Mouse (Mus musculus) hindbrain, embryonic 16.5 days (tissue): ENCODE data around the gene Gm28729. TPM values are rescaled to one million over a fixed set of nuclear protein-coding genes. Genes with fewer than 3 reads are reported as not detected.
"Not testable (repeated sequence)": the region's sequence is repeated elsewhere in the genome, so short reads cannot be mapped to it uniquely, and the experiment has no call there.

Experiments
- ATAC-seq: fragments of 200-750 bp; cut with Nextera tagmentation; 2 replicates; pipeline ENCODE4 v1.8.0; 2017; ENCODE audit warnings: moderate TSS enrichment, moderate library complexity
- H3K27ac ChIP-seq: fragments of 300-500 bp; sonication (generic); 2 replicates; pipeline ENCODE4 v1.5.1; 2014; ENCODE audit warnings: low read depth, mild to moderate bottlenecking, control low read depth, low read length, moderate library complexity
- H3K27me3 ChIP-seq: fragments of 300-500 bp; sonication (generic); replicated peaks from 2 replicates; pipeline ENCODE4 v1.6.1; 2014; ENCODE audit warnings: low read length; ENCODE audit not compliant: control insufficient read depth, insufficient read depth
- H3K36me3 ChIP-seq: fragments of 300-500 bp; sonication (generic); 2 replicates; pipeline ENCODE4 v1.6.1; 2014; ENCODE audit warnings: mild to moderate bottlenecking, low read length, moderate library complexity, mixed read lengths; ENCODE audit not compliant: control insufficient read depth, insufficient read depth
- H3K4me1 ChIP-seq: fragments of 300-500 bp; sonication (generic); 2 replicates; pipeline ENCODE4 v1.6.1; 2014; ENCODE audit warnings: low read depth, low read length; ENCODE audit not compliant: control insufficient read depth, insufficient read depth
- H3K4me2 ChIP-seq: fragments of 300-500 bp; sonication (generic); 2 replicates; pipeline ENCODE4 v1.6.1; 2014; ENCODE audit warnings: mild to moderate bottlenecking, low read length, control low read depth, moderate library complexity
- H3K4me3 ChIP-seq: fragments of 300-500 bp; sonication (generic); 2 replicates; pipeline ENCODE4 v1.5.1; 2014; ENCODE audit warnings: mild to moderate bottlenecking, low read length, control low read depth, moderate library complexity
- H3K9ac ChIP-seq: fragments of 300-500 bp; sonication (generic); 2 replicates; pipeline ENCODE4 v1.6.1; 2014; ENCODE audit warnings: low read depth, mild to moderate bottlenecking, control low read depth, low read length, moderate library complexity
- H3K9me3 ChIP-seq: fragments of 300-500 bp; sonication (generic); 2 replicates; pipeline ENCODE4 v1.6.1; 2014; ENCODE audit warnings: mild to moderate bottlenecking, low read length, moderate library complexity; ENCODE audit not compliant: control insufficient read depth
- WGBS: fragments of 180-500 bp; shearing (Covaris S2); extraction: QIAGEN DNeasy Blood & Tissue Kit; methylation state at CpG from one replicate; pipeline ENCODE4 v1.1.7; 2014; 5-methylcytosine and 5-hydroxymethylcytosine counted together
- polyA plus RNA-seq: library from polyadenylated mRNA; unstranded; fragments of >200 nt; fragmentation: Nextera tagmentation; extraction: Ambion mirVana; gene quantifications from 2 replicates; pipeline ENCODE4 v1.2.1, GENCODE M21; 2015

The Gm28729 gene
- polyA plus RNA-seq, 1 experiment from 2014 or later, result 0.33 TPM

GRCm38 (mm10) chr9:96543643-96544640 is 18.9 kb upstream of the Gm28729 start:
- H3K36me3 ChIP-seq, result peaks cover 12% of the 10 kb centered on the region
- peak; percentile 90 for ATAC-seq
- H3K27me3 ChIP-seq, result no peaks in the 10 kb centered on the region
- 33% methylated on average over 27 of the region's 27 CpGs for WGBS
- peaks cover 7% of the 10 kb centered on the region; the same call in 1 of the 2 replicates for H3K4me1 ChIP-seq
- peak overlapping the region; percentile 44 for H3K27ac ChIP-seq
- H3K4me2 ChIP-seq, result peak overlapping the region; percentile 48
- H3K4me3 ChIP-seq, result peak overlapping the region; percentile 26
- H3K9me3 ChIP-seq, result no peaks in the 10 kb centered on the region
- peak overlapping the region; percentile 38 for H3K9ac ChIP-seq

DNA sequence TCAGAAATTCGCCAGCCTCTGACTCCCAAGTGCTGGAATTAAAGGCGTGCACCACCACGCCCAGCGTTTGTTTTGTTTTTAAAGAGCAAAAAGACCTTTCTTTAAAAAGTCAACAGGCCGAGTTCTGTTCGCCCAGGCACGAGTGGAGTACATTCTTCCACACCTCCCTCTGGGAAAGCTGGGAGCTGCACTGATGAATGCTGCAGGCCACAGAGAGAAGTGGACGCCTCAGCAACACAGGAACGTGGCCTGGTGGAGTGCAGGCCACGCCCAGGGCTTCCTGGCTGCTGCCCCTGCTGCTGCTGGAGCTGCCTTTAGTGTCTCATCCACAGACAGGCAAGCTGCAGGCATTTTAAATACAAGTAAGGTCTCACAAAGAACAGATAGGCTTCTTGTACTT is 13.9 kb upstream of the Gm28729 start:
- H3K27me3 ChIP-seq, result no peaks in the 10 kb centered on the region
- no peak overlapping the region for H3K4me3 ChIP-seq
- H3K36me3 ChIP-seq, result peaks cover 12% of the 10 kb centered on the region
- no peak for ATAC-seq
- H3K4me2 ChIP-seq, result no peak overlapping the region
- H3K27ac ChIP-seq, result no peak overlapping the region
- no peak overlapping the region for H3K9ac ChIP-seq
- H3K9me3 ChIP-seq, result no peaks in the 10 kb centered on the region
- 65% methylated on average over 10 of the region's 10 CpGs for WGBS
- peaks cover 9% of the 10 kb centered on the region; the same call in 1 of the 2 replicates for H3K4me1 ChIP-seq

DNA sequence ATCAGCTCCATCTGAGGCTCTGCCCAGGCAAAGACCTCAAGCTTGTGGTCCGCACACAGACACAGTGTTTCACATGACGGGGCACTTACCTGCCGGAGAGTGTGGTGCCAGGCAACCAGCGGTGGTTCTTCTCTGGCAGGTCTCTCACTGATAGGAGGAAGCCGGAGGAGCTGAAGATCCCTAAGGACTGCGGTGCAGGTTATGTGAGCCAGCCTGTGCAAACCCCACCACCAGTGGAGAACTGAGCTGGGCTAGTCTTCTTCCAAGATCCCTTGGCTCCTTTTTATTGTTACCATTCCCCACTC is 12.5 kb upstream of the Gm28729 start:
- ATAC-seq, result no peak

GRCm38 (mm10) chr9:96536895-96537614 is 12.0 kb upstream of the Gm28729 start:
- Histone ChIP-seq H3K36me3 (peaks cover 8% of the 10 kb centered on the region), H3K4me1 (peaks cover 5% of the 10 kb centered on the region; the same call in 1 of the 2 replicates), H3K4me2 (peak overlapping the region; percentile 69), H3K4me3 (peak overlapping the region; percentile 38), H3K9me3 (no peaks in the 10 kb centered on the region), H3K9ac (peak overlapping the region; percentile 69), H3K27ac (peak overlapping the region; percentile 54; the same call in 1 of the 2 replicates), H3K27me3 (no peaks in the 10 kb centered on the region)
- peak; percentile 85 for ATAC-seq
- 40% methylated on average over 32 of the region's 37 CpGs for WGBS

More for the DNA sequence above, 12.5 kb upstream of the Gm28729 start:
- Histone ChIP-seq H3K27me3 (no peaks in the 10 kb centered on the region), H3K36me3 (peaks cover 9% of the 10 kb centered on the region), H3K9me3 (no peaks in the 10 kb centered on the region), H3K4me2 (no peak overlapping the region), H3K4me3 (no peak overlapping the region), H3K9ac (no peak overlapping the region), H3K27ac (no peak overlapping the region), H3K4me1 (peaks cover 5% of the 10 kb centered on the region; the same call in 1 of the 2 replicates)
- WGBS, result 92% methylated on average over 6 of the region's 6 CpGs

- H3K27me3 ChIP-seq, H3K4me3 ChIP-seq, H3K4me1 ChIP-seq, H3K9ac ChIP-seq, ATAC-seq, H3K9me3 ChIP-seq, H3K27ac ChIP-seq, H3K36me3 ChIP-seq, H3K4me2 ChIP-seq: not testable (repeated sequence)
- 88% methylated on average over 4 of the region's 4 CpGs for WGBS
These were observed 11.0 kb upstream of the Gm28729 start for GRCm38 (mm10) chr9:96536093-96536492.

DNA sequence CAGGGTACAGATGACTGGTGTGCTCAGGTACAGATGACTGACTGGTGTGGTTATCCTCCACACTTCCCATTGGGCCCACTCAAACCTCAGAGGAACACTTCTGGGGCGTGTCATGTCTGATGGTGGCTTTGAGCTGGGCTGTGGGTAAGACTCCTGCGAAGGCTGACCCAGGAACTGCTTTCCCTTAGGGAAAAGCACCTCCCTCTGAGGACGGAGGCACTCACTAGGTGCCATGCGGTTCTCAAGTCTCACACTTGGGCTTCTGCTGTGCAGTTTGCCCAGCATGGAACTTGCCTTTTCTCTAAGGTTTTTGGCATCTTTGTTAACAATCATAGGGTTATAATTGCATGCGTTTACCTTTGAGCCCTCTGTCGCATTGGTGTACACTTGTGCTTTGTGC is 10.4 kb upstream of the Gm28729 start:
- H3K27me3 ChIP-seq, result no peaks in the 10 kb centered on the region
- H3K27ac ChIP-seq, result no peak overlapping the region
- H3K4me1 ChIP-seq, result peaks cover 8% of the 10 kb centered on the region
- ATAC-seq, result no peak
- H3K9me3 ChIP-seq, result no peaks in the 10 kb centered on the region
- no peaks in the 10 kb centered on the region for H3K36me3 ChIP-seq
- H3K4me2 ChIP-seq, result no peak overlapping the region
- 77% methylated on average over 6 of the region's 6 CpGs for WGBS
- H3K4me3 ChIP-seq, result no peak overlapping the region
- no peak overlapping the region for H3K9ac ChIP-seq

GRCm38 (mm10) chr9:96534256-96534655 is 9.2 kb upstream of the Gm28729 start:
- H3K27ac ChIP-seq, result no peak overlapping the region
- no peak overlapping the region for H3K4me2 ChIP-seq
- no peak overlapping the region for H3K4me3 ChIP-seq
- peaks cover 8% of the 10 kb centered on the region for H3K4me1 ChIP-seq
- H3K9ac ChIP-seq, result no peak overlapping the region
- H3K9me3 ChIP-seq, result no peaks in the 10 kb centered on the region
- no peak for ATAC-seq
- H3K36me3 ChIP-seq, result no peaks in the 10 kb centered on the region
- 90% methylated on average over 4 of the region's 4 CpGs for WGBS
- no peaks in the 10 kb centered on the region for H3K27me3 ChIP-seq

DNA sequence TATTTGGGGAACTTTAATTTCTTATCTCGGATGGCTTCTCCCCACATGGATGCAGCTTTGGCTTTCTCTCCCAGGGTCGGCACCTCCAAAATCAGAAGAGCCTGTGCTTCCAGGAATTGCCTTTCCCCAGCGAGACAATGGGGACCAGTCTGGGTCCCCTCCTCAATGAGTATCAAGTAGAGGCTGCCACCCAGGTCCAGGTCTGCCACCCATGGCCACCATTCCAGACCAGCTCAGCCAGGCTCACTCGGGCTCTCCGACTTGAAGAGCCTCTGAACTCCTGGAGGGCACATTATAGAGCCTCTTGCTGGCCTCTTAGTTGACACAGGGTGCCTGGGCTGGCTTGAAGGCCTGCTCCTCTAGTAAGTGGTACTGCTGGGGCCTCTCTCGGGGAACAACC is 8.4 kb upstream of the Gm28729 start:
- H3K27me3 ChIP-seq, result no peaks in the 10 kb centered on the region
- WGBS, result 82% methylated on average over 6 of the region's 6 CpGs

GRCm38 (mm10) chr9:96532531-96532930 is 7.5 kb upstream of the Gm28729 start:
- H3K9ac ChIP-seq, result no peak overlapping the region
- ATAC-seq, result no peak
- H3K4me1 ChIP-seq, result peaks cover 8% of the 10 kb centered on the region
- no peaks in the 10 kb centered on the region for H3K9me3 ChIP-seq
- no peak overlapping the region for H3K4me2 ChIP-seq
- no peak overlapping the region for H3K27ac ChIP-seq
- no peak overlapping the region for H3K4me3 ChIP-seq
- H3K27me3 ChIP-seq, result no peaks in the 10 kb centered on the region
- H3K36me3 ChIP-seq, result no peaks in the 10 kb centered on the region
- WGBS, result 87% methylated on average over 4 of the region's 4 CpGs

More for the DNA sequence above, 8.4 kb upstream of the Gm28729 start:
- peaks cover 8% of the 10 kb centered on the region for H3K4me1 ChIP-seq
- H3K9me3 ChIP-seq, result no peaks in the 10 kb centered on the region
- H3K9ac ChIP-seq, result no peak overlapping the region
- no peak overlapping the region for H3K4me3 ChIP-seq
- ATAC-seq, result no peak
- H3K36me3 ChIP-seq, result no peaks in the 10 kb centered on the region
- no peak overlapping the region for H3K27ac ChIP-seq
- no peak overlapping the region for H3K4me2 ChIP-seq
